8 mouse cellular contexts compared by ENCODE assay signal in genomic region chr1:185501801-185502340, GRCm38 (mm10). TPM values are rescaled to one million over a fixed set of nuclear protein-coding genes. Genes with fewer than 3 reads are reported as not detected.
A peak's percentile ranks its signal among the peaks of the same experiment; 100 is the strongest.
DNase-seq lines count a peak whose midpoint lies in the region; ATAC-seq and TF ChIP-seq lines count a peak whose summit lies in the region.

No protein-coding gene starts in this region.

- H3K4me2 ChIP-seq in embryonic facial prominence, embryonic 11.5 days (ENCODE audit: low read depth, low read length), result no peak overlapping the region

- no peak overlapping the region for H3K9ac ChIP-seq in embryonic facial prominence, embryonic 11.5 days (replicated peaks; ENCODE audit: low read length)

- H3K9me3 ChIP-seq in embryonic facial prominence, embryonic 11.5 days (replicated peaks; ENCODE audit: control insufficient read depth, low read length), result no peaks in the 10 kb centered on the region
- no peaks in the 10 kb centered on the region for H3K9me3 ChIP-seq in embryonic facial prominence, embryonic 10.5 days

- DNase-seq in embryonic facial prominence, embryonic 11.5 days (ENCODE audit: low spot score), result peak; percentile 81
- no peak for DNase-seq in embryonic facial prominence, embryonic 10.5 days (ENCODE audit: low spot score)
- DNase-seq in lung, postnatal 10 days, result peak; percentile 57
- no peak for DNase-seq in lung, adult 2 months
- DNase-seq in cerebellum, adult 9-11 months, result peak; percentile 8
- DNase-seq in layer of hippocampus, adult 2 months (ENCODE audit: low spot score in 2 of 2), result peak; percentile 39 to 72
- DNase-seq in retina, postnatal 7 days (ENCODE audit: low read depth, low spot score), result peak; percentile 24
- no peak for DNase-seq in ovary, postnatal 36 days (ENCODE audit: low spot score)

- TF ChIP-seq CTCF in lung, adult 2 months (IDR thresholded peaks at IDR 0.05; ENCODE audit: insufficient read depth, low read length), result no peak
- TF ChIP-seq CTCF in layer of hippocampus, adult 2 months (conservative IDR thresholded peaks at IDR 0.05), result peak; percentile 94

- WGBS in embryonic facial prominence, embryonic 11.5 days, result 30% methylated on average over 10 of the region's 10 CpGs
- 32% methylated on average over 10 of the region's 10 CpGs for WGBS in embryonic facial prominence, embryonic 10.5 days
- WGBS in lung, adult 2 months, result 35% methylated on average over 10 of the region's 10 CpGs

- H3K4me1 ChIP-seq in embryonic facial prominence, embryonic 11.5 days (ENCODE audit: control insufficient read depth, insufficient read depth, low read length), result no peaks in the 10 kb centered on the region
- no peaks in the 10 kb centered on the region for H3K4me1 ChIP-seq in embryonic facial prominence, embryonic 10.5 days
- no peaks in the 10 kb centered on the region for H3K4me1 ChIP-seq in lung, adult 2 months (ENCODE audit: control insufficient read depth, insufficient read depth, low read length)

- H3K27ac ChIP-seq in embryonic facial prominence, embryonic 11.5 days (replicated peaks; ENCODE audit: low read depth, low read length), result no peak overlapping the region
- no peak overlapping the region for H3K27ac ChIP-seq in embryonic facial prominence, embryonic 10.5 days (replicated peaks)
- H3K27ac ChIP-seq in layer of hippocampus, adult 2 months, result 0 out of 2 replicates have a peak overlapping the region, but pooled peaks have one; percentile 14

- H3K27me3 ChIP-seq in embryonic facial prominence, embryonic 11.5 days (ENCODE audit: control insufficient read depth, insufficient read depth, low read length), result no peaks in the 10 kb centered on the region
- no peaks in the 10 kb centered on the region for H3K27me3 ChIP-seq in embryonic facial prominence, embryonic 10.5 days (replicated peaks; ENCODE audit: low read depth, poor library complexity, severe bottlenecking)

- no peak for ATAC-seq in embryonic facial prominence, embryonic 11.5 days (replicated peaks; ENCODE audit: insufficient number of reproducible peaks, low FRiP score, low TSS enrichment, low read depth)

- H3K36me3 ChIP-seq in embryonic facial prominence, embryonic 11.5 days (replicated peaks; ENCODE audit: control insufficient read depth, insufficient read depth, low read depth, low read length), result no peaks in the 10 kb centered on the region
- no peaks in the 10 kb centered on the region for H3K36me3 ChIP-seq in embryonic facial prominence, embryonic 10.5 days (replicated peaks)

- no peak for TF ChIP-seq POLR2A in lung, adult 2 months (IDR thresholded peaks at IDR 0.05; ENCODE audit: borderline replicate concordance, extremely low read depth, low read depth, low read length)

- H3K4me3 ChIP-seq in embryonic facial prominence, embryonic 11.5 days (ENCODE audit: low read depth, low read length), result no peak overlapping the region
- no peak overlapping the region for H3K4me3 ChIP-seq in embryonic facial prominence, embryonic 10.5 days
- no peak overlapping the region for H3K4me3 ChIP-seq in lung, adult 2 months (replicated peaks; ENCODE audit: extremely low read depth, low read depth, low read length)
- no peak overlapping the region for H3K4me3 ChIP-seq in layer of hippocampus, adult 2 months

RNA-seq across cellular contexts. Expression of gene Slc30a10, which starts 47.2 kb away (rescaled TPM):
- polyA plus RNA-seq in embryonic facial prominence, embryonic 11.5 days (2014; fragmentation: Nextera tagmentation; extraction: Ambion mirVana), result 0.95 and 1.6 TPM in 2 replicates
- 1.0 and 1.2 TPM in 2 replicates for polyA plus RNA-seq in embryonic facial prominence, embryonic 10.5 days (2016; fragmentation: Nextera tagmentation; extraction: Ambion mirVana)
- 0.01 TPM in 1 of 2 replicates, not detected in the other for polyA plus RNA-seq in lung, adult 2 months (2012; rRNA removed)
- total RNA-seq in layer of hippocampus, adult 2 months (2021), result 1 to 10 TPM; 8.5 to 9.0 TPM

Comparison
In these comparisons a context has a peak if more than half of its experiments do, and no peak if none do; other contexts are left out.
1. DNase-seq: peak in embryonic facial prominence, embryonic 11.5 days (single experiment), lung, postnatal 10 days (single experiment), cerebellum, adult 9-11 months (single experiment), layer of hippocampus, adult 2 months (2 of 2) and retina, postnatal 7 days (single experiment); none in embryonic facial prominence, embryonic 10.5 days (single experiment), lung, adult 2 months (single experiment) and ovary, postnatal 36 days (single experiment).